Mouse (Mus musculus) myocyte (in vitro differentiated cells): Measurements from ENCODE around the gene Slmap. TPM values are rescaled to one million over a fixed set of nuclear protein-coding genes. Genes with fewer than 3 reads are reported as not detected.

Experiments used
- H3K27me3 ChIP-seq: one replicate; pipeline ENCODE4 v1.6.1; 2011; ENCODE audit not compliant: control insufficient read depth, insufficient read depth, insufficient read length
- H3K36me3 ChIP-seq: one replicate; pipeline ENCODE4 v1.6.1; 2011; ENCODE audit not compliant: control insufficient read depth, insufficient read depth
- H3K4me2 ChIP-seq: one replicate; pipeline ENCODE4 v1.6.1; 2011; ENCODE audit warnings: low read depth, control low read depth
- H3K4me3 ChIP-seq: one replicate; pipeline ENCODE4 v1.5.1; 2011; ENCODE audit warnings: mild to moderate bottlenecking, control low read depth, moderate library complexity
- H3K79me2 ChIP-seq: one replicate; pipeline ENCODE4 v1.6.1; 2011; ENCODE audit not compliant: control insufficient read depth, insufficient read depth
- H3ac ChIP-seq: one replicate; pipeline ENCODE4 v1.6.1; 2011; ENCODE audit not compliant: control insufficient read depth, insufficient read length
- CEBPB ChIP-seq: IDR thresholded peaks from 2 replicates; pipeline ENCODE4 v1.6.1; 2011; ENCODE audit warnings: mild to moderate bottlenecking, moderate library complexity; ENCODE audit not compliant: poor library complexity, insufficient read depth, severe bottlenecking
- E2F4 ChIP-seq: IDR thresholded peaks from one replicate; pipeline ENCODE4 v1.6.1; 2011; ENCODE audit warnings: mild to moderate bottlenecking, control low read depth, moderate library complexity; ENCODE audit not compliant: insufficient read depth
- MAX ChIP-seq: IDR thresholded peaks from one replicate; pipeline ENCODE4 v1.6.1; 2011; ENCODE audit warnings: low read depth, mild to moderate bottlenecking, control low read depth
- MYOD1 ChIP-seq, 3 experiments: IDR thresholded peaks; one replicate each; pipeline ENCODE4 v1.6.1; 2011; ENCODE audit warnings: control low read depth in 2 of 3, low read depth in 2 of 3, mild to moderate bottlenecking in 2 of 3, moderate library complexity in 1 of 3; ENCODE audit not compliant: insufficient read length in 2 of 3, control insufficient read depth in 1 of 3
- MYOG ChIP-seq, 3 experiments: IDR thresholded peaks; one replicate each; pipeline ENCODE4 v1.6.1; 2011; ENCODE audit warnings: control low read depth in 2 of 3, low read depth in 2 of 3, mild to moderate bottlenecking in 2 of 3; ENCODE audit not compliant: insufficient read length in 2 of 3, control insufficient read depth in 1 of 3, insufficient read depth in 1 of 3
- POLR2A ChIP-seq: IDR thresholded peaks from one replicate; pipeline ENCODE4 v1.6.1; 2011; ENCODE audit warnings: low read depth, mild to moderate bottlenecking, control low read depth, moderate library complexity; ENCODE audit not compliant: insufficient read length
- POLR2AphosphoS2 ChIP-seq: IDR thresholded peaks from one replicate; pipeline ENCODE4 v1.6.1; 2011; ENCODE audit warnings: low read depth, control low read depth; ENCODE audit not compliant: insufficient read length
- REST ChIP-seq: IDR thresholded peaks from one replicate; pipeline ENCODE4 v1.6.1; 2011; ENCODE audit warnings: mild to moderate bottlenecking, control low read depth, moderate library complexity; ENCODE audit not compliant: insufficient read depth, insufficient read length
- SRF ChIP-seq: IDR thresholded peaks from one replicate; pipeline ENCODE4 v1.6.1; 2011; ENCODE audit warnings: low read depth; ENCODE audit not compliant: control insufficient read depth, insufficient read length
- TCF12 ChIP-seq: IDR thresholded peaks from one replicate; pipeline ENCODE4 v1.6.1; 2011; ENCODE audit warnings: mild to moderate bottlenecking, control low read depth; ENCODE audit not compliant: poor library complexity, insufficient read depth, severe bottlenecking
- TCF3 ChIP-seq: IDR thresholded peaks from one replicate; pipeline ENCODE4 v1.6.1; 2011; ENCODE audit warnings: low read depth, control low read depth; ENCODE audit not compliant: insufficient read length
- USF1 ChIP-seq: IDR thresholded peaks from one replicate; pipeline ENCODE4 v1.6.1; 2011; ENCODE audit warnings: low read depth, mild to moderate bottlenecking, control low read depth, moderate library complexity
- polyA plus RNA-seq: library from polyadenylated mRNA; unstranded; fragments of >200 nt; fragmentation: generic; extraction: Trizol; gene quantifications from one replicate; pipeline ENCODE4 v1.2.1, GENCODE M21; 2012; ENCODE audit warnings: missing spikeins

Gene Slmap
- polyA plus RNA-seq, 1 experiment = 15.5 TPM

DNA sequence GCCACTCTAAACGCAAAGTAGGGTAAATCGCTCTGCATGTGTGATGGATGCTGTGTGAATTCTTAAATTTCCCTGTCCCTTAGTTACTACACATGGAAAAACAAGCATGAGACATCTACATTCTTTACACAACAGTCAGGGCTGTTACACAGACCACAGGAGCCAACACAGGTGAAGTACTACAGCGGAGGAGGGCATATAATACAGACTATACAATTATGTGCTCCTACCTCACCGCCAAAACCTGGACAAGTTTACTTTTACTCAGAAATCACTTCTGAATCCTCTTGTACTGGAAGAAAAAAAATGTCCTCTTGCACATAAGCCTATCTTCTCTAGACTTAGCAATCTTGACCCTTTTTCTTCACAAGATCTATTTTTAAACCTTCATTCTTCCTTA is 66.8 kb downstream of the Slmap start:
- Histone ChIP-seq H3ac (no peak overlapping the region), H3K79me2 (peaks cover 5% of the 10 kb centered on the region), H3K36me3 (peaks cover 18% of the 10 kb centered on the region), H3K4me2 (no peak overlapping the region), H3K4me3 (no peak overlapping the region), H3K27me3 (no peaks in the 10 kb centered on the region)
- TF ChIP-seq MAX (no peak), REST (no peak), TCF12 (no peak), MYOD1 (IDR thresholded peaks at IDR 0.05; ENCODE audit: control insufficient read depth in 1 of 3, insufficient read length in 2 of 3, low read depth in 2 of 3) (no peak), USF1 (no peak), TCF3 (no peak), SRF (no peak), CEBPB (no peak), E2F4 (no peak), POLR2AphosphoS2 (no peak), MYOG (IDR thresholded peaks at IDR 0.05; ENCODE audit: control insufficient read depth in 1 of 3, insufficient read depth in 1 of 3, insufficient read length in 2 of 3, low read depth in 2 of 3) (no peak), POLR2A (no peak)

DNA sequence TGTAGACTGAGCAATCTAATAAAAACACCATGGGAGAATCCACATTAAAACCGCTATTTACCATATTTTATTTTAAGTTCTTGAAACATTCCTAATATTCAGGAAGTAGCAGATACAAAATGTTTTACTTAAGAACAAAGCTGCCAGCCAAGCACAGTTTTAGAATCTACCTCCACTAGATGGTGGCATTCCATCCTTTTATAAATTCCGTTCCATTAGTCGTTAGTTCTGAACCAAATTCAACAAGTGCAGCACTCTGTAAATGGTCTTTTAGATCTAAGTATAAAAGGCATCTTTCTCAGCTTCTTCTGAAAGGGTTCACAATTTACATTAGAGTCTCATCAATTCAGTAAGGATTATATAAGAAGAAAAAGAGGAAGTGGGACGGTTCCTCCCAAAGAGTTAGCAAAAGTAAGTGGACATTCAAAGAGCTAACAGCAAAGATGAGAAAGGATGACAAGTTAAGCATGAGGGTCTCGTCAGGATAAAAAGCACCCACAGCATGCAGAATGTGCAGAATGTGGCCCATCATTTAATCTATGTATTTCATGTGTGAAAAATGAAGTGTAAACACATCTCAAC is 68.1 kb downstream of the Slmap start:
- Histone ChIP-seq H3K36me3 (peaks cover 28% of the 10 kb centered on the region), H3K27me3 (no peaks in the 10 kb centered on the region), H3K4me2 (no peak overlapping the region), H3ac (no peak overlapping the region), H3K4me3 (no peak overlapping the region), H3K79me2 (no peaks in the 10 kb centered on the region)
- TF ChIP-seq CEBPB (no peak), SRF (no peak), MYOD1 (IDR thresholded peaks at IDR 0.05; ENCODE audit: control insufficient read depth in 1 of 3, insufficient read length in 2 of 3, low read depth in 2 of 3) (no peak), MYOG (IDR thresholded peaks at IDR 0.05; ENCODE audit: control insufficient read depth in 1 of 3, insufficient read depth in 1 of 3, insufficient read length in 2 of 3, low read depth in 2 of 3) (no peak), MAX (no peak), REST (no peak), E2F4 (no peak), USF1 (no peak)

DNA sequence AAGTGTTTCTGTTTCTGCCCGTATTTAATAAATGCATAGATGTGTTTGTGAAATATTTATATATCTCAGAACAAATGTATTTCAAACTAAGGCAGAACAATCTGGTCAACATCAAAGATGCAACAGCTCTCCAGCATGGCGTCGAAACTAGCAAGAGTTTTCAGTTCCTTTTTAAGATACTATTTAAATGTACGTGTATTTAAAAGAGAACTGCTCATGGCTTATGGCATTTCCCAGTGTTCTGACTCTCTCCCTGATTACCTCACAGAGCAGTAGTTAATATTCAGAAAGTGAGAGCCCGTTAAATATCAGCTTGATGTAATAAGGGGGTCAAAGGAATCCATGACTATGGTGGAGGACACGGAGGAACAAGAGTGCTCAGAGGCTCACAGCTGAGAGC is 68.8 kb downstream of the Slmap start:
- no peaks in the 10 kb centered on the region for H3K79me2 ChIP-seq
- no peak overlapping the region for H3K4me3 ChIP-seq
- no peak overlapping the region for H3K4me2 ChIP-seq
- H3K36me3 ChIP-seq = peaks cover 32% of the 10 kb centered on the region
- TF ChIP-seq TCF12 = no peak
- TF ChIP-seq CEBPB = no peak
- no peak for TF ChIP-seq E2F4
- TF ChIP-seq TCF3 = no peak
- TF ChIP-seq POLR2A = no peak
- TF ChIP-seq REST = no peak
- no peak for TF ChIP-seq MAX
- no peak for TF ChIP-seq MYOG (IDR thresholded peaks at IDR 0.05; ENCODE audit: control insufficient read depth in 1 of 3, insufficient read depth in 1 of 3, insufficient read length in 2 of 3, low read depth in 2 of 3)
- TF ChIP-seq USF1 = no peak
- no peak for TF ChIP-seq MYOD1 (IDR thresholded peaks at IDR 0.05; ENCODE audit: control insufficient read depth in 1 of 3, insufficient read length in 2 of 3, low read depth in 2 of 3)
- H3ac ChIP-seq = no peak overlapping the region
- H3K27me3 ChIP-seq = no peaks in the 10 kb centered on the region

DNA sequence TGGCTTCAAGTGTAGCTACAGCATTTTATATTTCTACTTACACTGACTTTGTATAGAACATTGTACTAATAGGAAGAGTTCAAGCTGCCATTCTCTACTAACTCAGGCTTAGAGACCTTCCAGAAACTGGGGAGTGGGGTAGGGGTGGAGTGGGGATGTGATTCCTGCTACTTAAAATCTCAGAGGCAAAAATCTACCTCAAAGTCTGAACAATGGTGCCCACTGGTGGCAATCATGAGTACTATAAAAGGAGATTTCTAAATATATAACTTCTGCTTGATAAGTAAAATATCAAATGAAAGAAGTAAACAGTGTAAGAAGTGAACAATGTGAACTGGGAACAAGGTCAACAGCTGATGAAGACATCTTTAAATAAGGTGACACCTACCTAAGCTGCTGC is 75.2 kb downstream of the Slmap start:
- Histone ChIP-seq H3K27me3 (no peaks in the 10 kb centered on the region), H3K36me3 (peaks cover 39% of the 10 kb centered on the region), H3K4me3 (no peak overlapping the region), H3ac (no peak overlapping the region), H3K79me2 (no peaks in the 10 kb centered on the region), H3K4me2 (no peak overlapping the region)
- TF ChIP-seq CEBPB = no peak
- TF ChIP-seq REST = no peak
- TF ChIP-seq POLR2A = no peak
- TF ChIP-seq SRF = no peak
- TF ChIP-seq MAX = no peak
- no peak for TF ChIP-seq TCF12
- TF ChIP-seq E2F4 = no peak
- TF ChIP-seq MYOD1 (IDR thresholded peaks at IDR 0.05; ENCODE audit: control insufficient read depth in 1 of 3, insufficient read length in 2 of 3, low read depth in 2 of 3) = no peak

DNA sequence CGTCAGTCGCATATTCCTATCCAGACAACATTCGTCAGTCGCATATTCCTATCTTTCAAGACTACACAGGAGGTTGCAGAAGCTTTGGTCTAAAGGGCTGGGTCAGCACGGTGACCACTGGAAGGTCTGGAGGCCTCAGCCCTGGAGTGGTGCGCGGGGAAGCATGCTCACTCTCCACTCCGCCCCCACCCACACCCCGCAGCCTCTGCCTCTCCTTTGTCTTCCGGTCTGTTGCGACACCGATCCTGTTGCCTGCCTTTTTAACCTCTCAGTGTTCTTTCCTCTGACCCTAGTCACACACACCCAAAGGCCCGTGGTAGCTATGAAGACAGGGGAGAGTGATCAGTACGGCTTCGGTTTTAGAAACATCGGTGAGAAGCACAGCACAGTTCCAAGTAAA is 79.9 kb downstream of the Slmap start:
- no peak overlapping the region for H3K4me2 ChIP-seq
- TF ChIP-seq REST (no peak), MAX (no peak), MYOD1 (IDR thresholded peaks at IDR 0.05; ENCODE audit: control insufficient read depth in 1 of 3, insufficient read length in 2 of 3, low read depth in 2 of 3) (no peak), CEBPB (no peak), POLR2AphosphoS2 (no peak), MYOG (IDR thresholded peaks at IDR 0.05; ENCODE audit: control insufficient read depth in 1 of 3, insufficient read depth in 1 of 3, insufficient read length in 2 of 3, low read depth in 2 of 3) (no peak), POLR2A (no peak), E2F4 (no peak), TCF12 (no peak), SRF (no peak), USF1 (no peak)
- H3K27me3 ChIP-seq = no peaks in the 10 kb centered on the region
- H3K79me2 ChIP-seq = no peaks in the 10 kb centered on the region
- H3K36me3 ChIP-seq = peaks cover 4% of the 10 kb centered on the region
- H3ac ChIP-seq = no peak overlapping the region
- H3K4me3 ChIP-seq = no peak overlapping the region
